Mouse (Mus musculus) midbrain, embryonic 14.5 days (tissue): ENCODE measurements around the gene Piezo1. TPM values are rescaled to one million over a fixed set of nuclear protein-coding genes. Genes with fewer than 3 reads are reported as not detected.

ENCODE experiments used
- ATAC-seq: fragments of 200-750 bp; cut with Nextera tagmentation; 2 replicates; pipeline ENCODE4 v1.8.0; 2017; ENCODE audit warnings: moderate number of reproducible peaks, moderate library complexity; ENCODE audit not compliant: low FRiP score, low TSS enrichment
- DNase-seq: peaks from one replicate; pipeline ENCODE4 v3.0.0-alpha.2; 2015
- H3K27ac ChIP-seq: fragments of 300-500 bp; sonication (generic); replicated peaks from 2 replicates; pipeline ENCODE4 v1.5.1; 2014; ENCODE audit warnings: mild to moderate bottlenecking, low read depth, low read length, moderate library complexity
- H3K27me3 ChIP-seq: fragments of 300-500 bp; sonication (generic); 2 replicates; pipeline ENCODE4 v1.6.1; 2014; ENCODE audit warnings: low read length, control low read depth, mixed read lengths; ENCODE audit not compliant: control insufficient read depth, insufficient read depth
- H3K36me3 ChIP-seq: fragments of 300-500 bp; sonication (generic); 2 replicates; pipeline ENCODE4 v1.6.1; 2014; ENCODE audit warnings: low read length, control low read depth; ENCODE audit not compliant: control insufficient read depth, insufficient read depth
- H3K4me1 ChIP-seq: fragments of 300-500 bp; sonication (generic); 2 replicates; pipeline ENCODE4 v1.6.1; 2014; ENCODE audit warnings: mild to moderate bottlenecking, antibody characterized with exemption, low read length, control low read depth; ENCODE audit not compliant: control insufficient read depth, insufficient read depth
- H3K4me2 ChIP-seq: fragments of 300-500 bp; sonication (generic); 2 replicates; pipeline ENCODE4 v1.6.1; 2014; ENCODE audit warnings: mild to moderate bottlenecking, low read length, moderate library complexity
- H3K4me3 ChIP-seq: fragments of 300-500 bp; sonication (generic); replicated peaks from 2 replicates; pipeline ENCODE4 v1.5.1; 2014; ENCODE audit warnings: low read depth, low read length
- H3K9ac ChIP-seq: fragments of 300-500 bp; sonication (generic); replicated peaks from 2 replicates; pipeline ENCODE4 v1.6.1; 2014; ENCODE audit warnings: mild to moderate bottlenecking, low read length, moderate library complexity
- H3K9me3 ChIP-seq: fragments of 300-500 bp; sonication (generic); 2 replicates; pipeline ENCODE4 v1.6.1; 2016; ENCODE audit warnings: low read length, control low read depth, mixed read lengths; ENCODE audit not compliant: control insufficient read depth
- WGBS: fragments of 180-500 bp; shearing (Covaris S2); extraction: QIAGEN DNeasy Blood & Tissue Kit; methylation state at CpG from one replicate; pipeline ENCODE4 v1.1.7; 2014; 5-methylcytosine and 5-hydroxymethylcytosine counted together
- polyA plus RNA-seq: library from polyadenylated mRNA; unstranded; fragments of >200 nt; fragmentation: Nextera tagmentation; extraction: Ambion mirVana; gene quantifications from 2 replicates; pipeline ENCODE4 v1.2.1, GENCODE M21; 2014

The Piezo1 gene
- polyA plus RNA-seq, 1 experiment from 2014 or later = 4.6 TPM

- Histone ChIP-seq H3K4me2 (peak overlapping the region; percentile 92), H3K9ac (peak overlapping the region; percentile 76), H3K27ac (peak overlapping the region; percentile 88), H3K9me3 (no peaks in the 10 kb centered on the region), H3K27me3 (no peaks in the 10 kb centered on the region), H3K4me1 (peaks cover 24% of the 10 kb centered on the region), H3K4me3 (peak overlapping the region; percentile 76), H3K36me3 (peaks cover 23% of the 10 kb centered on the region)
- DNase-seq (no peak), ATAC-seq (no peak)
- WGBS = 16% methylated on average over 7 of the region's 7 CpGs
Observed at GRCm38 (mm10) chr8:122442356-122442755, 108.8 kb downstream of the Piezo1 start.

DNA sequence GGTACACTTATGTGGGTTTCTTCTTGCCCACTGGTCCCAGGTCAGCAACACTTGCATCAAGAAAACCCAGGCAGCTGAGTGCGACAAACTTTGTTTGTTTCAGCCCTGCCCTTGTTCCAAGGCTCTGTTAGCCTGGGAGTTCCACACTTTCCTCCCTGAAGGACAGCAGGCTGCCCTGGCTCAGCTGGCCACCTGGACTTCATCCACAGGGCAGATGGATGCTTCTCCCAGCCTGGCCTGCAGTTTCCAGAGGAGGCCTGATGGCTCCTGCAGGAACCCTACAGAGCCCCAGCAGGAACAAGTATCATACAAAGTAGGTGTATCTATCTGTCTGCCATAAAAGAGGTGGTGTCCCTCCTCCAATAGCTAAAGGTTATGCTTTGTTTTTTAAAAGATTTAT lies 109.8 kb downstream of the Piezo1 start:
- DNase-seq = no peak
- ATAC-seq = no peak
- peaks cover 24% of the 10 kb centered on the region for H3K4me1 ChIP-seq
- H3K27ac ChIP-seq = no peak overlapping the region
- H3K9me3 ChIP-seq = no peaks in the 10 kb centered on the region
- peaks cover 33% of the 10 kb centered on the region for H3K36me3 ChIP-seq
- H3K27me3 ChIP-seq = no peaks in the 10 kb centered on the region
- no peak overlapping the region for H3K4me2 ChIP-seq
- 97% methylated on average over 1 of the region's 1 CpGs for WGBS
- no peak overlapping the region for H3K9ac ChIP-seq
- no peak overlapping the region for H3K4me3 ChIP-seq

DNA sequence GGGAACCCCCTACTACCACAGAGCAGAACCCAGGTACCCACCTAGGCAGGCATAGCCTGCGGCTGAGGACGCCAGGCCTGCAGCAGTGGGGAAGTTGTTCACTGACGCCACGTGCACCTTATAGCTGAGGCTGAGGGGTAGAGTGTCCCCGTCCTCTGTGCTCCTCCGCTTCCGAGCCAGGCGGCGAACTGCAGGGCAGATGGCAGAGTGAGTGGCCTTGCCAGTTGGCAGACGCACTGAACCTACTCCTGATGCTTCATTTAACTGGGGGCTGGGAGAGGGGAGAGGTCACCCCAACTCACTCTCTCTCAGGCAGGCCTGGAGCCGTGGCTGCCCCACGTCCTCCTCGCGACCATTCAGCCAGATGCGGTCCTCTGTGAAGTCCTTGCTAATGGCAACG lies 111.8 kb downstream of the Piezo1 start:
- Histone ChIP-seq H3K4me2 (no peak overlapping the region), H3K4me3 (no peak overlapping the region), H3K27ac (no peak overlapping the region), H3K9me3 (no peaks in the 10 kb centered on the region), H3K27me3 (no peaks in the 10 kb centered on the region), H3K9ac (no peak overlapping the region), H3K4me1 (peaks cover 9% of the 10 kb centered on the region; the same call in 1 of the 2 replicates), H3K36me3 (peaks cover 49% of the 10 kb centered on the region)
- no peak for ATAC-seq
- 97% methylated on average over 16 of the region's 16 CpGs for WGBS
- DNase-seq = no peak

- Histone ChIP-seq H3K4me2 (no peak overlapping the region), H3K36me3 (peaks cover 61% of the 10 kb centered on the region), H3K4me3 (no peak overlapping the region), H3K9me3 (no peaks in the 10 kb centered on the region), H3K27me3 (no peaks in the 10 kb centered on the region), H3K4me1 (peaks cover 10% of the 10 kb centered on the region), H3K27ac (no peak overlapping the region), H3K9ac (no peak overlapping the region)
- DNase-seq (no peak), ATAC-seq (no peak)
- 96% methylated on average over 13 of the region's 13 CpGs for WGBS
Observed at GRCm38 (mm10) chr8:122437708-122438331, 113.3 kb downstream of the Piezo1 start.

DNA sequence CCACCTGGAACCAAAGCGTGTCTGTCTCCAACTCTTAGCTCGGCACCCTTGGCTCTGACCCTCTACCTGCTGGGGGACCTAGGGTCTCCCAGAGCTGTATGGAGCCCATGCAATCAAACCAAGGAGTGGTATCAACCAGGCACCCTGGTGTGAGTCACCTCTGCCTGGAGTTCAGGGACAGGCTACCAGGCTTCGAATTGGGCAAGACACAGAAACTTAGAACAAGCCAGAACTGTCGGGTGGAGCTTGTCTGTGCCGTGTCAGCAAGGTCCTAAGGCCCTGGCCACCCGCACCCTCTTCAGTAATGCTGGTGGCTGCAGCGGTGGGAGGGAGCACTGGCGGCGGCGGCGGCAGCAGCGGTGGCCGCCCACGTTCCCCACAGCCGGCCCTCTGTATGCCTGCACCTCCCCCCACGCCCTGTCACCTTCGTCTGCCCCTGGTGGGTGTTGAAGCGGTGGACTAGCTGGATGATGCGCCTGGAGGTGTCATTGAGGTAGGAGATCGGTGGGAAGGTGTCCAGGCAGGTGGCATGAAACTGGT lies 114.5 kb downstream of the Piezo1 start:
- 89% methylated on average over 20 of the region's 20 CpGs for WGBS
- peaks cover 61% of the 10 kb centered on the region for H3K36me3 ChIP-seq

DNA sequence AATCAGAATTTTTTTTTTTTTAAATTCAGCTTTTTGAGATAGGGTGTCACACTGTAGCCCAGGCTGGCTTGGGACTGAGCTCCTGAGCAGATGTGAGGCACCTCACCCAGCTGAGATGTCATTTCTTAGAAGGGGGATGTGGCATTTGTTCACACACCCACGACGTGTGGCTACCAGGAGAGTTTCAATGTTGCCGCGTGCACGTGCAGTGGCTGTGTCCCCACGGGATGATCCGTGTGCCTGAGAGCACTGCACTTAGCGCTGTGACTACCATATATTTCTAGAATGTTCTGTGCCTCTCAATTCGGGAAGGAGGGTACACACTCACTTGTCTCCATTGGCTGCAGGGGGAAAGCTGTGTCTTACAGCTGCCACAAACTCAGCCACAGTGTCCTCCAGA lies 115.0 kb downstream of the Piezo1 start:
- Histone ChIP-seq H3K27ac (no peak overlapping the region), H3K4me3 (no peak overlapping the region), H3K36me3 (peaks cover 61% of the 10 kb centered on the region), H3K27me3 (no peaks in the 10 kb centered on the region), H3K9ac (no peak overlapping the region), H3K9me3 (no peaks in the 10 kb centered on the region), H3K4me2 (no peak overlapping the region), H3K4me1 (peaks cover 10% of the 10 kb centered on the region)
- no peak for DNase-seq
- 96% methylated on average over 9 of the region's 9 CpGs for WGBS
- no peak for ATAC-seq

More for the DNA sequence above, 114.5 kb downstream of the Piezo1 start:
- Histone ChIP-seq H3K9me3 (no peaks in the 10 kb centered on the region), H3K4me1 (peaks cover 10% of the 10 kb centered on the region), H3K27ac (no peak overlapping the region), H3K27me3 (no peaks in the 10 kb centered on the region), H3K4me2 (no peak overlapping the region), H3K9ac (no peak overlapping the region), H3K4me3 (no peak overlapping the region)
- no peak for ATAC-seq
- DNase-seq = no peak

DNA sequence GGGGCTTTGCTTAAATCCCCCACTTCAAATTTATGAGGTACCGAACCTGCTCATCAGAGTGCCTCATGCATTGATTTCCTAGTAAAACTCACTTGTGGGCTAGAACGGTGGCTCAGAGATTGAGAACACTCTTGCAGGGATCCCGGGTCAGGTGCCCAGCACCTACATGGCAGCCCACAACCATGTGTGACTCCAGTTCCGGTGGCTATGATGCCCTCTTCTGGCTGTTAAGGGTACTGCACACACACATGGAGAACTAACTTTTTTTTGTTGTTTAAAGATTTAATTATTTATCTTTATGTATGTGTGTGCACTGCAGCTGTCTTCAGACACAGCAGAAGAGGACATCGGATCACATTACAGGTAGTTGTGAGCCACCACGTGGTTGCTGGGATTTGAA lies 115.8 kb downstream of the Piezo1 start:
- H3K36me3 ChIP-seq = peaks cover 61% of the 10 kb centered on the region
- H3K27me3 ChIP-seq = no peaks in the 10 kb centered on the region
- H3K27ac ChIP-seq = no peak overlapping the region
- 90% methylated on average over 6 of the region's 6 CpGs for WGBS
- ATAC-seq = no peak
- no peak overlapping the region for H3K9ac ChIP-seq
- no peak for DNase-seq
- H3K4me2 ChIP-seq = no peak overlapping the region
- H3K4me1 ChIP-seq = peaks cover 10% of the 10 kb centered on the region
- no peak overlapping the region for H3K4me3 ChIP-seq
- H3K9me3 ChIP-seq = no peaks in the 10 kb centered on the region

DNA sequence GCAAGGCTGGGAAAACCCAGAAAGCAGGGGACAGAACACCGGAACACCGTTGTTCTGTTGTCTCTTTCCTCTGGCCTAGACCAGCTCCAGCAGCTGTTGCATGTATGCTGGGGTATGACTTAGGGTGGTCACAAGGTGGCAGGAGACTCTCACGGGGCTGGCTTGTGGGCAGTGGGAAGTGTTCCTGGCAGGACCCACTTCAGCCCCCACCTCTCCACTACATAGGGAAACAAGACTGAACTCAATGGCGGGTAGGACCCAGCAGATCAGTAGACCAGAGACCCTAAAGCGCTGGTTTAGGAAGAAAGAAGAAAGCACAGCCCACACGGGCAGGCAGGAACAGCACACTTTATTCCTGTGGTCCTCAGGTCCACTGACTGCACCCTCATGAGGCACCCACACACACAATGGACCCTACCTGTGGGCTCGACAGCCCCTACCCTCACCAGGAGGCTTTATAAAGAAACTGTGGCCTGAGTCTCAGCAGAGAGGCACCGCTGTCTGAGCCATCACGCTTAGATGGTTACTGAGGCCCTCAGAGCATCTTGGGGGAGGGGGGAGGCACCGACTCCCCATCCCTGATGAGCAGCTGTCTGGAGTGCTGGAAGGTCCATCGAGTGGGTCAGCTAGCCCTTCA lies 117.7 kb downstream of the Piezo1 start:
- Histone ChIP-seq H3K27ac (no peak overlapping the region), H3K4me1 (peaks cover 10% of the 10 kb centered on the region), H3K27me3 (no peaks in the 10 kb centered on the region), H3K36me3 (peaks cover 48% of the 10 kb centered on the region), H3K9me3 (no peaks in the 10 kb centered on the region), H3K4me2 (no peak overlapping the region), H3K9ac (no peak overlapping the region), H3K4me3 (no peak overlapping the region)
- WGBS = 74% methylated on average over 11 of the region's 11 CpGs
- DNase-seq (peak; percentile 12), ATAC-seq (no peak; the same call in 1 of the 2 replicates)
